Mouse (Mus musculus): Measurements from ENCODE around the gene St6gal1.

St6gal1 gene

DNA sequence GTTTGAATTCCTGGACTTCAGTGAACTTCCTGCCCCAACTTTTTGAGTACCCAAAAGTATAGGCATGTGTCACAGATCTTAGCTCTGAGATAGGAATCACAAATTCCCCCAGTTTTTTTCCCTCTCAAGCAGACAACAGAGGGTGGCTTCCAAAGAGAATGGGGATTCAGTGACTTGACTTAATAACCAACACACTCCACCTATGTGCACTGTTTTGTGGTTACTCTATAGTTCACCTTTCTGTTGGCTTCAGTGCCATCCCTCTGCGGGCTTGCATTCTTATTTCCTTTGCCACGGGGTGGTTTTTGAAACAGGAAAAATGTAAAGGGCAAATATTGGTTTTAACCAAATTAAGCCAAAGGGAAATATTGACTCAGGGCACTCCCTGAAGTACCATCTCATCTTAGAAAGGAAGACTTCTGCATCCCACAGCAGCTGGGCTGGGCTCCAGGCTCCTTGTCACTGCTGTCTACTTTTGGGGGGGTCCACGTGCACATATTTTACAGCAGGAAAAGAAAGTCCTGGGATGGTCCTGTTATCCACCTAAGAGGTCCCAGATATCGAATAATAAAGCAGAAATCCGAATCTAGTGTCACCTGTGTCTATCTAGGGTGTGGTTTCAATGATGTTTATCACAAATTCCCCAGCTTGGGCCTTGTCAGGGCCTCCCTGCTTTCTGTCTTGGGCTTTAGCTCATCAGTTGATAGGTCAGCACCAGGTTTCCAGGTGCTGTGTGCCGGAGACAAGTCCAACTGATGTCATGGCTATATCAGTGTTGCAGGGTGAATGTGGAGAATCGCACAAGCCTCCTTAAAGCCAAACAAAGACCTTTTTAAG, 75.6 kb downstream of the St6gal1 start:
- DNase-seq (ENCODE audit: low read depth) = no peak

DNA sequence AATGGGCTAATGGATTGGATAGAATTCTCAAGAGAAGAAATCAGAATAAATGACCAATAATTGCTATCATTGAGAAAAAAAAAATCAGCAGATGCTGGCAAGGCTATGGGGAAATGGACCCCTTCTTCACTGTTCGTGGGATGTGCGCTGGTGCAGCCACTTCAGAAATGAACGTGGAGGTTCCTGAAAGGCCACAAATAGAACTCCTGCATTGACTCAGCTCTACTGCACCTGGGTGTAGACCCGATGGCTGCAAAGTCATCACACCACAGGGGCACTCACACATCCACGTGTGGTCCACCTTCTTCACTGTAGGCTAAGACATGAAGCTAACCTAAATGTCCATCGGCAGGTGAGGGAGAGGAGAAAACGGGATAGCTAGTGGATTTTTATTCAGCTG, 77.2 kb downstream of the St6gal1 start:
- no peak for DNase-seq (ENCODE audit: low read depth)

DNA sequence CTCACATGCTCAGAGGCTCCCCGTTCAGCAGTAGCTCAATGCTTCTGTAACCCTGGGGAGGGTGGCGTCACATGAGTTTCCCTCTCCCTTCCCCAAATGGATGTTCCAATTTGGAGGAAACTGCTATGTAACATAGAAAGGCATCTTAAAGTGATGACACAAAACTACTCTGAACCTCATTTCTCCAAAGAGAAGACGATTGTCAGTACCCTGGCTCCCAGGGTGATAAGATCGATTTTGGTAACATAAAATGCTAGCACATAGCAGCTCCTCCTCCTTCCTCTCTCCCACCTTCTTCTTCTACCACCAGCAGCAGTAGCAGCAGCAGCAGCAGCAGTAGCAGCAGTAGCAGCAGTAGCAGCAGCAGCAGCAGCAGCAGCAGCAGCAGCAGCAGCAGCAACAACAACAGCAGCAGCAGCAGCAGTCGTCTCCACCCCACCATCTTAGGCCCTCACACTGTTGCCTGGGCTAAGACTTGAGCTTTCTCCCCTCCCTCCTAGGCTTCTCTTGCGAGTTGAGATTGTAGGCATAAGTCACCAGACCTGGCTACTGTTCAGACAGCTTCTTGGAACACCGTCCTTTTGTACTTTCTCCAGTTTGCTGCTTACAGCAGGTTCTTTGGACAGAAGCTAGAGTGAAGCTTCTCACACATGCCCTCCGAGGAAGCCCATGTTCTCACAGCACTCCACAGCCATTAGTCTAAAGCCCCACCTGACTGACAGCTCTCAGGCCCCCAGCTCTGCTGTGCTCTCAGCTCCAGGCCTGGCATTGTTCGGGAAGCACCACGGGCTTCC, 81.5 kb downstream of the St6gal1 start:
- peak; percentile 67 for DNase-seq (ENCODE audit: low read depth)

DNA sequence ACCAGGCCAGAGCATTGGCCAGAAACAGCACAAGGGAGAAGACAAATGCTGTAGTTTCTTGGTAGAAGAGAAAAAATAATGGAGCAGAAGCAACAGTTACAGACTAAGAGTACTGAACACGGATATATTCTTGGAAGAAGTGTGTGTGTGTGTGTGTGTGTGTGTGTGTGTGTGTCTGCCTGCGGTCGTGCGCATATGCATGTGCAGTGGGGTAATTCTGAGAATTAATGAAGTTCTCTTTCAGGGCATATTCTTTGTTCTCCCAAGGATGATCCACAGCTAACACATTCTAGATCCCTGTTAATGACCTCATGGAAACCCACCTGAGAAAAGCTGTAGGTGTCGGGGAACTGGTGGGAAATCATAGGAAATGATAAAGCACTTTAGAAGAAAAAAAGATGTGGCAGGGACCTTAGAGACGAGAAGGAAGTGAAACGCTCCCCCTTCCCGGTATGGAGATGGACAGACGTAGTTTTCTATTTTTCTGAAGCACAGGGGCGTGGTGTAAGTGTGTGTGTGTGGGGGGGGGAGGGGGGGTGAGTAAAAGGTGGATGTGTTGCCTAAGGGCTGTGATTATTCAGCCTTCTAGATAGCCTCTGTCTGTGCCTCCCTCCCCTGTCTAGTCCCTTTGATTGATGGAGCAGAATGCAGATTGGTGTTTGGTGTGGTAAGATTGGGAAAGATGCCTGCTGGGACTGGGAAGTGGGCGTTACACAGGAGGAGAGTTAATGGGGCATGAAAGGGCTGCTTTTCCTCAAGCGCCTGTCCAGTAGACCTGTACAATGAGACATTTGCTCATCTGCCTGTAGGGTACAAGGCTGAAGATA, 82.8 kb downstream of the St6gal1 start:
- peak; percentile 59 for DNase-seq (ENCODE audit: low read depth)

DNA sequence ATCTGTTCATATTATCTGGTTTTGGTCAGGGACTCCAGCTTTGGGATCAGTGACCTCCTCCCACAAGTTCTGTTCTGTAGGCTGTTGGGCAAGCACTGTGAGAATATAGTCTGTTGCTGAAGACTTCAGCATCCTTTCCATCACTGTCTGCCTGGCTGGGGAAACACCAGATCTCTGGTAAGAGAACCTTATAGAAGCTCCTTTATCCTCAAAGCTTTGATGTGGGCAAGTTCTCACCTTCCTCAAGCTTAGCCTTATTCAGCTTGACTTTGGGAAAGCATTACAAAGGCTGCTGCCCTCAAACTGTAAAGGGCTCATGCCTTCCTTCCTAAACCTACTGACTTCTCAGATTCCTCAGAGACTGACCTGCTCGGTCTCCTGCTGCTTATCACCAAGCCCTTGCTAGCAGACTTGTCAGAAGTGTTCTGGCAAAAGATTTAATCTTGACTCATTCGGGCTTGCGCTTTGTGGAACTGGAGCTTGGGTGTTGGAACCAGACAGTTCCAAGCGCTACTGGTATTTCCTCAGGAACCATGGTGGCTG, 83.5 kb downstream of the St6gal1 start:
- DNase-seq (ENCODE audit: low read depth) = peak; percentile 19

DNA sequence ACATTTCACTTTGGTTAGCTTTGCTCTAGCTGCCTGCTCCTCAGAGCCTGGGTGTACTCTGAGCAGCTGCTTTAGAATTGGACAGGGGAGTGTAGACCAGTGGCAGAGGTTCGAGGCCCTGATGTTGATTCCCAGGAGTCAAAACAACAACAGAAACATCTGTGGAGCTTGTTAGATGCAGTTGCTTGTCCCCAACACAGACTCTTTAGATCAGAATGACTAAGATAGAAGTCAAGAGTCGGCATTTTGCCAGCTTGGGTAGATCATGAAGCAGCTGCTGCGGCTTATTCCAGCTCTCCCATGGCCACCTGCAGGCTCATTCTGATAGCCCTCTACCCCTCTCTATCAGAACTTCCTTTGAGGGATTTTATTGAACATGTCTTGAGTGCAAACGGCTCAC, 84.5 kb downstream of the St6gal1 start:
- DNase-seq (ENCODE audit: low read depth) = no peak

DNA sequence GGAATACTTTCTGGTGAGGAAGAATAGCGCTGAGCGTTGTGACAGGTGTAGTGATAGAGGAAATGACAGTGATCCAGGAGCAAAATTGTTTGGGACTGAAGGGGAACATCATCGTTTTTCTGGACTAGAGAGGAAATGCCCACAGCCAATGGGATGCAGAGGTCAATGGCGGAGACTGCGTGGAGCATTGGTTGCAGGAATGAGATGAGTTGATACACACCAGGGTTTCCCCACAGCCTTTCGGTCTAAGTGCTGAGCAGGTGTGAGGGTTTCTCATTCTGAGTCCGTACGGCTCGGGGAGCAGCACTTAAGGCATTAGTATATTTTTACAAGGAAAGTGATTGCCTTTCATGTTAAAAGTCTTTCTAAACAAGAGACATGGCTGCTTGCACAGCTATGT, 88.1 kb downstream of the St6gal1 start:
- no peak for DNase-seq (ENCODE audit: low read depth)

DNA sequence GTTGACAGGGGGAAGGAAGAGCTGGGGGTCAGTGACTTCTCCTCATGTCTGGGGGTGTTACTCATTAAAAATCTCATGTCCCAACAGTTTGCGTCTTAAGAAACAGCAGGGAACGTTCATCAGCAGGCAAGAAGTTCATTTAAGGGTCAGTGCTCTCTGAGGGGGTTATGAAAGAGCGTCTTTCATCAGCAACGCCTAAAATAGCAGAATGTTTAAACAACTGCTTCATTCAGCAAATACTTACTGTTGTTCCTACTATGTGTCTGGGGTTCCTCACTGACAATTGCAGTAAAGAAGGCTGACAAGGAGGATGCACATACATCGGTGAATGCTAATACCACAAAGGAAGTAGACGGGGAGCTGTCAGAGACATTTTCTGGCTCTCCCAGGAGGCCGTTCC, 90.2 kb downstream of the St6gal1 start:
- peak; percentile 17 for DNase-seq (ENCODE audit: low read depth)

DNA sequence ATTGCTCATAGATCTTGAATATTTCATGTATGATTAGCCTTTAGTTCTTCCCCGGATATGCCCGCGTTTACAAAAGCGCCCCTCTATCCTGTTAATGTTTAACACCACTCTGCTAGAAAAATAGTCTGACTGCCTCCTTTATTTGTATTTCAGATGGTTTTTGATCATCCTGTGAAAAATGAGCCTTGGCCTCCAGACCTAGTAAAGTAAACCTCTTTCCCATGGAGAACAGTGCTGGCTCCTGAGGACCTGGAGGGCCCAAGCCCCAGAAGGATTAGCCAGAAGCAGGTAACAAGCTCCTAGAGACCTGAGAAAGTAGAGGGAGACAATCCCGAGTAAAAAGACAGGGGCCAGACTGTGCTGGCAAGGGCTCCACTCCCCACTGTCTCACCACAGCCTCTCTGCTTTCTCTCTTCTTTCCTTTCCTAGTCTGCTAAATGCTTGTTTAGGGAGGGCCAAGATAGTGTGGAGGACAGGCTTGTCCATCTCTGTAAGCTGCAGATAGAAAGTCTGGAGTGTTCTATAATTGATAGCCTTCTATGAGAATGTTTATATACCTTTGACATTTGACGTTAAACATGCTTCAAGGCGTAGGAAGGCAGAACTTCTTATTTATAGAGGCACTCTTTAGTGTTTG, 93.0 kb downstream of the St6gal1 start:
- DNase-seq (ENCODE audit: low read depth) = no peak

DNA sequence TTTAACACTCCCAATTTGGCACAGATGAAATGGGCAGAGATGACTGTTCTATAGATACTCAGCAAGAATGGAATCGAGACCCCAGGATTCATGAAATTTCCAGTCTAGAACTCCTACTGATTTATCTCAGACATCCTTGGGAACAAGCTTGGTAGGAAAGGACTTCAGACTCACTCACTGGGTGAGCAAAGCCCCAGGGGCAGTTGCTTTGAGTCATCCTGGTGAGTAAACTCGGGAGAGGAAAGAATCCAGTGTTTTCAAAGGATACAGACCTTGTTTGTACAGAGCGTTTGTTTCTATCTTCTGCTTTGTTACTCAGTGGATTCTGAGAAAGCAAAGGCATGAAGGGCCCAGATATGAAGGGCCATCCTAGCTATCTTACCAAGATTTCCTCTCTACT, 95.5 kb downstream of the St6gal1 start:
- peak; percentile 64 for DNase-seq (ENCODE audit: low read depth)

DNA sequence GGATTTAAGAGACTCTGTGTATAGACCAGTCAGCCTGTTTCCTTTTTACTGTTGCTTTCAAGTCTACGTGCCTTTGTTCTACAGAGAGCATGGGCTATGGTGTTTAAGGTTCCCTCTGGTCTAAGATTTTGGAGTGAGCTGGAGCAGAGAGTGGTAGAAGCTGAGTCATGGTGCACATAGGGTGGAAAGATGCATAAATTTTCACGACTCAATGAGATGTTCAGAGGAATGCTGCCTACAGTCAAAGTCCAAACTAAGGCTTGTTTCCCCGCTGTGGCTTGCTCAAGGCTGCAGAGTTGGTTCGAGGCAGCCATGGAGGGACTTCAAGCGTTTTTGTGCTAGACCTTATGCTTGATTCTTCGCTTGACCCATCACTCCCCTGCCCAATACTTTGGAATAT, 96.0 kb downstream of the St6gal1 start:
- peak; percentile 25 for DNase-seq (ENCODE audit: low read depth)

DNA sequence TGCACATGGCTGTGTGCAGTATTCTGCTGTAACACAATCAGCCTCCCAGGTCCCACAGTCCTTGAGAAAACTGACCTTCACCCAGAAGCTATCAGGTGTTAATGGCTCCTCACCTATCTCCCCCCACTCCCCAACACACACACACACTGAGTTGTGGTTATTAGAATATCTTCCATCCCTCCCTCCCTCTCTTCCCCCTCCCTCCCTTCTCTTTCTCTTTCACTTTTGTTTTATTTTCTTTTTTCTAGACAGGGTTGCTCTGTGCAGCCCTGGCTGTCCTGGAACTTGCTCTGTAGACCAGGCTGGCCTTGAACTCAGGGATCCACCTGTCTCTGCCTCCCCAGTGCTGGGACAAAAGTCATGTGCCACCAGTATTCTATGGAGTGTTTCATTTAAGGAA, 97.9 kb downstream of the St6gal1 start:
- DNase-seq (ENCODE audit: low read depth) = no peak

DNA sequence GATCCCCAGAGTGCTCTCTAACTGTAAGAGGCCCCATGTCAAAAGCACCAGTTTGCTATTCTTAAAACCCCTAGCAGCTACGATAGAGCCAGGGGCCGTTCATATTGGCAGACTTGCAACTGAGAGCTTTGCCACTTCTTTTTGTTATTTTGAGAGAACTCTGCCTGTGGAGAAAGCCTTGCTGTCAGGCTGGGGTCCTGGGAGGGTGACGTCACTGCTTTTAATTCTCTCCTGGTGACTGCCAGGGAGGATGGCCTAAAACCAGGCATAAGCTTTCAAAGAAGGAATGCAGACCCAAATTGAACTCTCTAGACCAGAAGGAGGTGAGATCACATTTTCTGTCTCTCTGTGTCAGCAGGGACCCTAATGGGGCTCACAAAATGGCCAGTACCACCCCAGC, 99.4 kb downstream of the St6gal1 start:
- no peak for DNase-seq (ENCODE audit: low read depth)

DNA sequence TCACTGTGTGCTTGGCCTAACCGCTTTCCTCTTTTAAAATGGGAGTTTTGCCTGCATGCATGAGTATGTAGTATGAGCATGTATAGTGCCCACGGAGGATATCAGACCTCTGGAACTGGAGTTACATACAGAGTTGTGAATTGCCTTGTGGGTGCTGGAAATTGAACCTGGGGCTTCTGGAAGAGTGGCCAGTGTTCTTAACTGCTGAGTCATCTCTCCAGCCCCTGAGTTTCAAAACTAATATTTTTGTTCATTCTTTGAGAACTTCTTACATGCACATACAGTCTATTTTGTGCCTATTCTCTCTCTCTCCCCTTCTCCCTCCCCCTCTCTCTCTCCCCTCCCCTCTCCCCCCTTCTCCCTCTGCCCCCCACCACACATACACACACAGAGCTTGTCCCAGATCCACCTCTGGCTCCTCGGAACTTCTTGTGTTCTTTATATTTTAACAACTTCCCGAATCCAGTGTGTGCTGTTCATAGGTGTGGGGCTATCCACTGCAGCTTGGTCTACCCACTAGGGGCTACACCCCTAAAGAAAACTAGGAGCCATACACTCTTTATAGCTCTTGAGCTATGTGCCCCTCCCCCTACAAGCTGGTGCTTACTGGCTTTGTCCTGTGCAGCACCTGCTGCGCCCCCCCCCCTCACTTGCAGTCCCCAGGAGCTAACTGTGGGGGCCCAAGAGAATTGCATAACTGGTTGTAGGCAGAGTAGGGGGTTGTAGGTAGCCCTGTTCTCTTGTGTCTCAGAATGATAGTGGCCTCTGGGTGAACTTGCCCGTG, 100.5 kb downstream of the St6gal1 start:
- peak; percentile 17 for DNase-seq (ENCODE audit: low read depth)

DNA sequence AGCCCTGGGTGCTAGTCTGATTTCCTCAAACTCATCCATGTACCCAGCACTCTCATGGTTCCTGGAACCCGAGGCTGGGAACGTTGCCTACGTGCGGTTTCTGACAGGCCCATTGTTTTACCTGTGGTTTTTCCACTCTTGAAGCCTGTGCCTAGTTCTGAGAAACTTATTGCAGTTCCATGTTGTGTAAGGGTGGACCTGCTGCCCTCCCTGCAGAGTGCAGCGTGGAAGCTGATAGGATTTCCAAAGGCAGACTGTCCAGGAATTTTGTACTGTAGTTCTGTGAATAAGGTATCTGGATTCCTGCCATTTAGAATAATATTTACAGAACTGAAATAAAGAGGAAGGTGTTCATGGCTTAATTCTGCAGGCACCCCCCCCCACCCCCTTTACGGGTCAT, 102.1 kb downstream of the St6gal1 start:
- DNase-seq (ENCODE audit: low read depth) = no peak

DNA sequence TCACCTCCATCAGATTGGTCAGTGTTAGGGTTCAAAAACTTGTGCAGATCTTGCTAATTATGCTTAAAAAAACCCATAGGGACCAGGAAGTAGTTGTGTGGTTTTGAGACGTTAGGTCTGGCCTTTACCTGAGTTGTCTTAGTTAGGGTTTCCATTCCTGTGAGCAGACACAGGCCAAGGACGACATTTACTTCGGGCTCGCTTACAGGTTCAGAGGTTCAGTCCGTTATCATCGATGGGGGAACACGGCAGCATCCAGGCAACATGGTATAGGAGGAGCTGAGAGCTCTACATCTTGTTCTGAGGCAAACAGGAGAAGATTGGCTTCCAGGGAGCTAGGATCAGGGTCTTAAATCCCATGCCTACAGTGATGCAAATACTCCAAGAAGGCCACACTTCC, 102.7 kb downstream of the St6gal1 start:
- no peak for DNase-seq (ENCODE audit: low read depth)

DNA sequence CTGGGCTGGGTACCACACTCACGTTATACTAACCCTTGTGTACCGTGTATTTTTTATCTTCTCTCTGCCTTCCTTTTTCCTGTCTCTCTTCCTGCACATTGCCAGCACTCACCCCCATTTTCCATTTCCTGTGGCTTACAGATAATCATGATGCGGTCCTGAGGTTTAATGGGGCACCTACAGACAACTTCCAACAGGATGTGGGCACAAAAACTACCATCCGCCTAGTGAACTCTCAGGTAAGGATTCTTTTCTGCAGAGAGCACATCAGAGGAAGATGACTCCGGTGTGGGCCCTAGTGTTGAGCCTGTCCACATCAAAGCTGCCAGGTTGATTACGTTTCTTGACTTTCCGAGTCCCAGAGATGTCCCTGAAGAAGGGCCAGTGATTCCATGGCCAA, 103.7 kb downstream of the St6gal1 start:
- no peak for DNase-seq (ENCODE audit: low read depth)

DNA sequence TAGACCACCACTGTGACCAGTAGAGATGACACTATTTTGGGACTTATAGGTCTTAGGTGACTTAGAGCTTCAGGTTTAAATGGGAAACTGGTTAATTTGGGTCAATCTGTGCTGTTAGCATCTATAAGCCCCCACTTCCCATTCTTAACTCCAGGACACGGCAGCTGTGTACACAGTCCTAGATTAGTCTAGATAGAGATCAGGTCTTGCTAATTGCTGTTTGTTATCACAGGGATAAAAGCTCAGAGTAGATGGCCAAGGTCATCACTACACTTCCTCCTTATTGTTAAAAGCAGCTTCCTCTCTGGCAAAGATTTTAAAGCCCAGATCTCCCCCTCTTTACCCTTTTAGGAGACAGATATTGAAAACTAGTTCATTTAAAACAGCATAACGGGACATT, 107.6 kb downstream of the St6gal1 start:
- no peak for DNase-seq (ENCODE audit: low read depth)

DNA sequence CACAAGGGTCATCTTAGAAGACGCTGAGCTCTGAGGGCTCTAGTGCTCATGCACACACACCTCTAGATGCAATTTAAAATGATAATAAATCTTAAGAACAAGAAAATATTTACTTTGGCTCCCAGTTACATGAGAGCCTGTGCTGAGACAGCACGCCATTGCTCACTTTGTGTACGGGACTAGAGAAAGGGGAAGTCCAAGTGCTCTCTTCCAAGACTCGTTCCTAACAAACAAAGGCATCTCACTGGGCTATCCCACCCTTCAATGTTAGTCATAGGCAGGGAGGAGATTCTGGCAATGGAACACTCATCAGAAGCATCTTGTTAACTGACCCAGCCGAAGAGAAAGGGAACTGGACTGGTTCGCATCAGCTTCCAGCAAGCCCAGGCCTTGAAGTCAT, 108.1 kb downstream of the St6gal1 start:
- peak; percentile 37 for DNase-seq (ENCODE audit: low read depth)

DNA sequence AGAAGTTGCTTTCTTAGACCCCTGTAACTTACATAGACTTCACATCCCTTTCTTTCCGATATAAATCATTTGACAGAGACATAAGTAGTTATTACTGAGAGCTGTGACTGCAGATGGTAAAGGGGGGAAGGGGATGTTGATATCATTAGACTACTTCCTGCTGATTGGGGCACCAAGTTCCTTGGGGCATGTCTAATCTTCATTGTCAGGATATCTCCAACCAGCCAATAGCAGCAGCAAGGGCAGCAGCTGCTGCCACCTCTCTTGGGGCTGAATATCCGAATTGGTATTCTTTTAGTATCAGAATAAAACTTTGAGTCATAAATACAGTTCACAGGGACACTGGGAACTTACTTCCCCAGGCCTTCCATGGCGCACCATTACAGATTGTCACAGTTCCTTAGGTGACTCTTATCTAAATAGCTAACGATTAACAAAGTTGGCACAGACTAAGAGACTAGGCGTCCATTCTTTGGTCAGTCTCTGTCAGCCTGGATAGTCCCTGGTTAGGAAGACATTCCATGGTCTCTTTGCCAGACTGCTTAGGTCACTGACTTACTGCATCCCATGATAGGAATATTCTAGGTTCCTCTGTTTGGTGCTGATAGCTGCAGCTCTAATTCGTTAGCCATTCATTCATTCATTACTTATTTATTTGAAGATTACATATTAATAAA, 109.5 kb downstream of the St6gal1 start:
- DNase-seq (ENCODE audit: low read depth) = no peak

Measured in NIH3T3 (cell line).